ENCODE assay signal across 10 mouse cellular contexts in genomic region chr13:24027191-24028170, GRCm38 (mm10). TPM values are rescaled to one million over a fixed set of nuclear protein-coding genes. Genes with fewer than 3 reads are reported as not detected.
DNase-seq lines count a peak whose midpoint lies in the region; TF ChIP-seq lines count a peak whose summit lies in the region.
"Had no signal": no experiment of that assay in that cellular context is flagged by ENCODE, and none has a peak within 500 bp of the region (broad histone marks: within the 10 kb centered on the region; RNA-seq: fewer than 3 reads in every experiment).

No protein-coding gene starts in this region.

- H3K27me3 ChIP-seq in ES-Bruce4 (ENCODE audit: control insufficient read depth, insufficient read depth, low read length, poor library complexity, severe bottlenecking), result no peaks in the 10 kb centered on the region
- H3K27me3 ChIP-seq: hindbrain, embryonic 15.5 days; limb, embryonic 12.5 days had no signal

- no peaks in the 10 kb centered on the region for H3K4me1 ChIP-seq in ES-Bruce4 (ENCODE audit: control insufficient read depth, insufficient read depth, low read length)
- H3K4me1 ChIP-seq: hindbrain, embryonic 15.5 days had no signal

- TF ChIP-seq CTCF in layer of hippocampus, adult 2 months (conservative IDR thresholded peaks at IDR 0.05), result peak; percentile 81
- TF ChIP-seq CTCF in ES-Bruce4 (IDR thresholded peaks at IDR 0.05; ENCODE audit: low read depth, low read length), result no peak

- H3K9me3 ChIP-seq in ES-Bruce4 (replicated peaks; ENCODE audit: control insufficient read depth, insufficient read depth, low read length, poor library complexity, severe bottlenecking), result no peaks in the 10 kb centered on the region
- H3K9me3 ChIP-seq: hindbrain, embryonic 15.5 days; limb, embryonic 12.5 days had no signal

- H3K36me3 ChIP-seq in ES-Bruce4 (ENCODE audit: control insufficient read depth, insufficient read depth, low read length, poor library complexity, severe bottlenecking), result no peaks in the 10 kb centered on the region
- H3K36me3 ChIP-seq: hindbrain, embryonic 15.5 days had no signal

- no peak for TF ChIP-seq EP300 in ES-Bruce4 (IDR thresholded peaks at IDR 0.05; ENCODE audit: insufficient read depth, low read depth, low read length)

- H3K4me3 ChIP-seq in layer of hippocampus, adult 2 months, result no peak overlapping the region
- peak overlapping the region; percentile 43 for H3K4me3 ChIP-seq in ES-Bruce4 (ENCODE audit: low read depth, low read length)
- H3K4me3 ChIP-seq: hindbrain, embryonic 15.5 days; limb, embryonic 12.5 days had no signal

- H3K9ac ChIP-seq in ES-Bruce4 (ENCODE audit: low read depth, poor library complexity, severe bottlenecking), result no peak overlapping the region
- H3K9ac ChIP-seq: hindbrain, embryonic 15.5 days; limb, embryonic 12.5 days had no signal

- peak; percentile 26 to 35 for DNase-seq in layer of hippocampus, adult 2 months (ENCODE audit: low spot score in 2 of 2)
- no peak for DNase-seq in layer of hippocampus, adult 8-10 months (ENCODE audit: low spot score in 2 of 2)
- DNase-seq in NIH3T3 (ENCODE audit: low read depth), result peak; percentile 59
- peak; percentile 12 for DNase-seq in hindlimb bud, embryonic 11.5 days (ENCODE audit: extremely low spot score, low read depth, low spot score)
- DNase-seq in adrenal gland, postnatal 14 days, result no peak
- DNase-seq in adrenal gland, adult 18-20 months (ENCODE audit: low spot score in 2 of 2), result no peak
- DNase-seq: adrenal gland, postnatal 36 days had no signal

- no peak overlapping the region for H3K27ac ChIP-seq in layer of hippocampus, adult 2 months
- H3K27ac ChIP-seq in ES-Bruce4 (ENCODE audit: insufficient read depth, low read length), result no peak overlapping the region
- H3K27ac ChIP-seq: hindbrain, embryonic 15.5 days; limb, embryonic 12.5 days had no signal

- TF ChIP-seq POLR2A in ES-Bruce4 (IDR thresholded peaks at IDR 0.05; ENCODE audit: insufficient read depth, low read length), result no peak

RNA-seq across cellular contexts. Expression of gene Scgn, which starts 36.5 kb away (rescaled TPM):
- total RNA-seq in layer of hippocampus, adult 2 months (2021), result 1 to 10 TPM in 1 of 2 experiments, under 1 TPM in 1; 0.95 to 1.1 TPM
- 1 to 10 TPM; 1.4 to 2.8 (median 2.1) TPM for total RNA-seq in layer of hippocampus, adult 8-10 months (2022)
- not detected in 2 replicates for polyA plus RNA-seq in ES-Bruce4 (2011; ENCODE audit: insufficient read depth, insufficient read length, low read depth, missing spikeins)
- total RNA-seq in adrenal gland, postnatal 14 days (2021), result 2.7 and 2.9 TPM in 2 replicates
- total RNA-seq in adrenal gland, adult 18-20 months (2021), result 1 to 10 TPM; 2.6 to 3.3 TPM
- polyA plus RNA-seq: limb, embryonic 12.5 days had no signal

Comparison
In these comparisons a context has a peak if more than half of its experiments do, and no peak if none do; other contexts are left out.
1. DNase-seq: peak in layer of hippocampus, adult 2 months (2 of 2), NIH3T3 (single experiment) and hindlimb bud, embryonic 11.5 days (single experiment); none in layer of hippocampus, adult 8-10 months (0 of 2), adrenal gland, postnatal 14 days (single experiment) and adrenal gland, adult 18-20 months (0 of 2).